Mouse (Mus musculus) thymus, postnatal 0 days (tissue): ENCODE data around the gene Naxd. TPM values are rescaled to one million over a fixed set of nuclear protein-coding genes. Genes with fewer than 3 reads are reported as not detected.
A peak's percentile ranks its signal among the peaks of the same experiment; 100 is the strongest.
"Not testable (repeated sequence)": the region's sequence is repeated elsewhere in the genome, so short reads cannot be mapped to it uniquely, and the experiment has no call there.

Source experiments
- DNase-seq: peaks from one replicate; pipeline ENCODE4 v3.0.0-alpha.2; 2015; ENCODE audit warnings: low spot score
- polyA plus RNA-seq: library from polyadenylated mRNA; unstranded; fragments of >200 nt; fragmentation: Nextera tagmentation; extraction: Ambion mirVana; gene quantifications from 2 replicates; pipeline ENCODE4 v1.2.1, GENCODE M21; 2015

The Naxd gene
- polyA plus RNA-seq, 1 experiment from 2014 or later = 161 TPM

- DNase-seq = no peak
Measured at GRCm38 (mm10) chr8:11471309-11471708, 26.0 kb upstream of the Naxd start.

DNA sequence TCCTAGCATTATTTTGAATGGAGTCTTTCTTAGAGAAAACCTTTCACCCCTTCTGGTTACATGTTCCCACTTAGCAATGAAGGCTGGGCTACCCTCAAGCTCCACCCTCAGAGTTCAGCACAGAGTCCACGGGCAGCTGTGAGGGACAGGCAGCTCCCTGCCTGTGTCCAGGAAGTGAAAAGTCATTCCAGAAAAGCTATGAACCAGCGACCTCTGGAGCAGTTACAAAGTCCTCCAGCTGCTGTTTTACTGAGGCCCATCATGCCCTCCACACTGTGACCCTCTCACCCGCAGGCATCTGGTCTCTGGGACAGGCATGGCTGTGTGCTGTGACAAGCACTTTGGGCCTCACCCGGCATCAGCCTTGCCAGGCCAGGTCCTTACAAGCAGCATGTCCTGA lies 24.2 kb upstream of the Naxd start:
- DNase-seq = no peak

DNA sequence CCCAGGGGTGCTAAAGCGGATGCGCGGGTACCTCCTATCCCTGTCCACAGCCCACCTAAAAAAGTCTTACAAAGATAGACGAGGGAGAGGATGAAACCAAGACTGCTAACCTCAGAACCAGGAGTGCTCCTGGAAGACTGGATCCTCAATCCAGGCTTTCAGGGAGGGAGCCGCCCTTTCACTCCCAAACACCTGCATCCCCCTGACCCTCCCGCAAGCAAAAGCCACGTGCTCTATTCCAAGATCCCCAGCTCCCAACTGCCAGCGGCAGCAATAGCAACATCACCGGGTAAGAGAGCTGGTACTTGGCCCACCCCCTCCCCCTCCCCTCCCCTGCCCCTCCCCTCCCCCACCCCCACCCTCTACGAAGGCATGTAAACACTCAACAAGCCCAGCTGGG lies 21.9 kb upstream of the Naxd start:
- no peak for DNase-seq

DNA sequence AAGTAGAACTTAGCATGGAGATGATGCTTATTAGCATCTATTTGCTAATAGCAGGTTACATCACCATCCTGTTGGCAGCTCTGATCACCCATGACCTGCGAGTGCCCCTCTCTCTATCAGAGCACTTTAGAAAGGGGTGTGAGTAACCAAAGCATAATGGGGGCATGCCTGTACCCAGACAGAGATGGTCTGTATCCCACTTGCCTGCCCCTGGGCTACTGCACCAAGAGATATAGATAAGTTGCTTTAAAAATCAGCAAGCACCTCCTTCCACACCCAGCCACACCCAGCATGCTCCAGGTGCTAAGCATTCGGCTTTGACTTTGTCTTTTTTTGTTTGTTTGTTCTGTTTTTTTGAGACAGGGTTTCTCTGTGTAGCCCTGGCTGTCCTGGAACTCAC lies 21.4 kb upstream of the Naxd start:
- DNase-seq = no peak

GRCm38 (mm10) chr8:11476338-11477177 lies 20.7 kb upstream of the Naxd start:
- DNase-seq = no peak

- DNase-seq = no peak
Measured at GRCm38 (mm10) chr8:11477178-11477553, 20.1 kb upstream of the Naxd start.

- peak; percentile 44 for DNase-seq
Measured at GRCm38 (mm10) chr8:11477811-11478761, 19.2 kb upstream of the Naxd start, which contains the start of gene Rab20. Rab20 (minus strand) TSS chr8:11478710.

GRCm38 (mm10) chr8:11478807-11479527 lies 18.3 kb upstream of the Naxd start:
- no peak for DNase-seq

DNA sequence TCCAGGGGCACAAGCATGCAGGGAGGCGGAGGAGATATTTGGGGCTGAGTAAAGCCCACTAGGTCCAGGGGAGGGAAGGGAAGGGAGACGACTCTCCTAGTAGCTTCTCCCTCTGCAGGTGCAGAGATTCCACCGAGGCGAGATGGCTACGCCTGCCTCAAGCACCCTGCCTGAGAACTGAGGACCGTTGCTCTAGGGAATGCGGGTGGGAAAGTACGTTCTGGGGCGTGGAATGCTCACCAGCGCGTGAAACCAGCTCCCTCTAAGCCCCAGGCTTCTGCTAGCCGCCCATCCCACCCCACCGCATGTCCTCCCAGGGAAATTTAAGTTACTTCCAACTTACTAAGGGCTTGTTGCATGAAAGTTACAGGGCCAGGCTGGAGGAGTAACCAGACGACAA lies 17.7 kb upstream of the Naxd start:
- no peak for DNase-seq

DNA sequence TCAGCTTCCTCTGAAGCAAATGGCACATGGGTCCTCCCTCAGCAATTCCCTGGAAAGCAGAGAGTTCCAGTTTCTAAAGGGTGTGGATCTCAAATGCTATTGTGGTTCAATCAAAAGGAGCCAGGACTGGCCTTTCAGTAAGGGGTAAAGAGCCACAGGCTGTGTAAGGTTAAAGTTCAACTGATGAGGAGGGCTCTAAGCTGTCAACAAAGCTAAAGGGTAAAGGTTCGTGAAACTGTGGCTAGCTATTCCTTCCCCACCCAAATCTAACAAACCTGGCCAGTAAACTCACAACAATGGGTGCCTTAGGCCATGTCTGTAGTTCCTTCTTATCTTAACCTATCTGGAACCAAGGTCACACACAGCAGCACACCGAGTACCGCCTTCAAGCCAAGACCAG lies 15.4 kb upstream of the Naxd start:
- no peak for DNase-seq

DNA sequence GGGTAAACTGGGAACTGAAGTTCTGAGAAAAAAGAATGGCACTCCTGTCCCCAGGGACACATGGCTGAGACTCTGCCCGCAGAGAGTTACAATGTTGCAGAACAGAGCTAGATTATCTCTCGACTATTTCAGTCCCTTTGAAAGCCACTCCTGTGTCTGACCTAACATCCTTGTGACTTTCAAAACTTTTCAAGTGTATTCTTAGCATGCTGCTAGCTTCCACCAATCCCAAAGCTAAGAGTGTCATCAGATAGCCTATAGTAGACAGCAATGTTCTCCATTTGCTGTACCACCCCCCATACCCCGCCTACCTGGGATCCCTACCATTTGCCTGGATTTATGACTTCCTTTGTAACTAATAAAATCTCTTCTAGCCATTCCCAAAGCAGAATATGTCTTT lies 14.8 kb upstream of the Naxd start:
- DNase-seq = no peak

GRCm38 (mm10) chr8:11486142-11486541 lies 11.2 kb upstream of the Naxd start:
- peak; percentile 80 for DNase-seq

- DNase-seq = no peak
Measured at GRCm38 (mm10) chr8:11487229-11487628, 10.1 kb upstream of the Naxd start.

- not testable (repeated sequence) for DNase-seq
Measured at GRCm38 (mm10) chr8:11492340-11492739, 5.0 kb upstream of the Naxd start.

DNA sequence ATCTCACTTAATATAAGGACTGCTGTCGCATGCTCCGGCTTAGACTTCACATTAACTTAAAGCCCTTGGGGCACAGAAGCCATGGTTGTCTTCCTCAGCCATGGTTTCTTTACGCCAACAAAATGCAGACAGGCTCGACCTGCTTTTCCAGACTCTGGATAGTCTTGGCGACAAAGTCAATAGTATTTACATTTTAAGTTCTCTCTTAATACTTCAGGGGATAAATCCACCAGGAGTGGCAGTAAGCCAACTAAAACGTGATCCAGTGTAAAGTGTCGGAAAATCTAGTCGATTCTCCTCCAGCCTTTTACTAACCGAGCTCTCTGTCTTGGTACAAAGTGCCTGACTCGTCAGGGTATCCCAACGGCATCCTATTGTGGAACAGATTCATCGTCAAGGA lies 975 bp downstream of the Naxd start:
- DNase-seq = no peak

DNA sequence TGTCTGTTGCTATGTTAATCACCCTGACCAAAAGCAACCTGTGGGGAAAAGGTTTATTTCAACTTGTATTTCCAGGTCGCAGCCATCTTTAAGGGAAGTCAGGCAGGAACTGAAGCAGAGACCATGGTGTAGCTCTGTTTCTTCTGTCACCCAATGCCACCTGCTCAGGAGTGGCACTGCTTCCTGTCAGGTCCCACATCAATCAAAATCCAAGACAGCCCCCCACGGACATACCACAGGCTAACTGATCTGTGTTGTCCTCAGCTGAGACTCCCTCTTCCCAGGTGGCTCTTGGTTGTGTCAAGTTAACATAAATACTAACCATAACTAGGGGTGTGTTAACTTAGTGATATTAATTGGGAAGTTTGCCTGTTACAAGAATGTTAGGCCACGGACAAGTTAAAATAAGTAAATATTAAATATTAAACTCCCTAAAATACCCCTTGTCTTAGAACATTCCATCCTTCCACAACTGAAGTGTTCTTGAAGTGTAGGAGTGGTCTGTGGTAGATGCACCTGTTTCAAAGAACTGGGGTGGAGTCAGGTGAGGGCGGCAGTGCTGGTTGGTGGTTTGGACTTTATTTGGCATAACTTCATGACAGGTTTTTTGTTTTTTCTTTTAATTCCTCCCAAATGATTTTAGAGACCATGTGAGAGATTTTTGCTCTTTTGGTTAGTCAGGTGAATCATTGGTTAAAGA lies 1.6 kb downstream of the Naxd start:
- DNase-seq = peak; percentile 63

DNA sequence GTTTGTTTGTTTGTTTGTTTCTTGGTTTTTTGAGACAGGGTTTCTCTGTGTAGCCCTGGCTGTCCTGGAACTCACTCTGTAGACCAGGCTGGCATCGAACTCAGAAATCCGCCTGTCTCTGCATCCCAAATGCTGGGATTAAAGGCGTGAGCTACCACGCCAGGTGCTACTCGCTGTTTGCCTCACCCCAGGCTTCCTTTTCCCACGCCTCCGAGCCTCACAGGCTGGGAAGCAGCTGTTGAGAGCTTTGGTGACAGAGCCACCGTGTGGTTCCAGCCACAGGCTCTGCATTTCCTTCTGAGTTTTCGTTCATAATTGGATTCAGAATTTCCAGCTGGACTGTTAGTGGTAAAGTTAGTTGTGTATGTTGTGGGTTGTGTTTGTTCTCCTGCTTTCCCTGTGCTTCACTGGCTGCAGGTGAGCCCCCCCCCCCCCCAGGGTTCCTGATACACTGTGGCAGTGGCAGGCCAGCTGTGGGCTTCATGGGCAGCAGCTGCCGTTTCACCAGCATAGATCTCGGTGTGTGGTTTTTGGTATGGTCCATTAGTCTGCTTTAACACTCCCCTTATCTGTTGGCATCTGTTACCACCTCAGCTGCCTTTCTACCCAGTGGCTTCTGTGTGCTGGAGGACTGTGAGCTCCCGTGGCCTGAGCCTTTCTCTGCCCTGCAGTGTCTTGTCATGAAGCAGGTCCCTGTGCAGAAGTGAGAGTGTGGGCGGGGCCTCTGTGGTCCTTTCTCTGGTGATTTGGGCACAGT lies 6.3 kb downstream of the Naxd start:
- peak; percentile 50 for DNase-seq

DNA sequence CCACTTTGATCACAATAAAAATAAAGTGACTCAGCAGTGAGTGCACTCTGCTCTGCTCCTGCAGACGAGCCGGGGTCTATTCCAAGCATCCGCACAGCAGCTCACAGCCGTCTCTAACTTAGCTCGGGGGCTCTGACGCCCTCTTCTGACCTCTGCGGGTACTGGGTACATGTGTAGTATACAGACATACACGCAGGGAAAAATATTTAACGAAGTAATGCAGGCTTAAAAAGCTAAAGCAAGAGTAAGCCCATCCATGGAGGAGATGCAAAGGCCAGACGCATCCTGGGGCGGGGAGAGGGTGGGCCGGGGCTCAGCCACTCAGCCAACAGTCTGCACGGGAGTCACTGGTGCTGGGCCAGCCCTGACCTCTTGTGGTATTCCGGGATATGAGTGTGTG lies 8.8 kb downstream of the Naxd start:
- no peak for DNase-seq

GRCm38 (mm10) chr8:11506802-11507201 lies 9.5 kb downstream of the Naxd start:
- peak; percentile 88 for DNase-seq

- DNase-seq = no peak
Measured at GRCm38 (mm10) chr8:11508880-11509279, 11.6 kb downstream of the Naxd start.
